ENCODE assay signal across 31 mouse cellular contexts in the genomic region with DNA sequence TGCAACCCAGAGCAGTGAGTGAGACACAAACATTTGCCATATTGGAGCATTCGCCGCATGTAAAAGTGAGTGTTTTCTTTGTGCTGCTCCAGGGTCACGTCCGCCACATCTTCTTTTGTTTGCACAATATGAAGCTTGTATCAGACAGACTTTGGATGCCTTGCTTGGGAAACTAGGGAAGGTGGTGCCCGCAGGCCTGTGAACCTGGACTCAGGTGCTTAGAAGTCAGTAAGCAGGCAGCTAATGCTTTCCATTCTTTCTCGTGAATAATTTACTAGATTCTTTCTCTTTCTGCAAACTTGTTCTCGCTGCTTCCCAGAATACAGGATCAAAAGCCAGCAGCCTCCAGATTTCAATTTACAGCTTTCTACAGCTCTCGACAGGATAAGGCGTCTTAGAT. TPM values are rescaled to one million over a fixed set of nuclear protein-coding genes. Genes with fewer than 3 reads are reported as not detected.
DNase-seq lines count a peak whose midpoint lies in the region; ATAC-seq lines count a peak whose summit lies in the region.
"Had no signal": no experiment of that assay in that cellular context is flagged by ENCODE, and none has a peak within 500 bp of the region (broad histone marks: within the 10 kb centered on the region; RNA-seq: fewer than 3 reads in every experiment).

No protein-coding gene starts in this region.

- H3K36me3 ChIP-seq in liver, embryonic 16.5 days (ENCODE audit: control insufficient read depth, insufficient read depth) = no peaks in the 10 kb centered on the region
- no peaks in the 10 kb centered on the region for H3K36me3 ChIP-seq in forebrain, embryonic 14.5 days (ENCODE audit: control insufficient read depth, insufficient read depth, low read length)
- H3K36me3 ChIP-seq: embryonic facial prominence, embryonic 12.5 days; forebrain, embryonic 15.5 days; heart, embryonic 13.5 days; hindbrain, embryonic 15.5 days; limb, embryonic 12.5 days; lung, embryonic 15.5 days; midbrain, embryonic 13.5 days; neural tube, embryonic 15.5 days had no signal

- H3K27ac ChIP-seq in liver, embryonic 16.5 days (ENCODE audit: low read length) = no peak overlapping the region; the same call in 1 of the 2 replicates
- H3K27ac ChIP-seq in forebrain, embryonic 14.5 days (ENCODE audit: low read depth, low read length) = no peak overlapping the region
- H3K27ac ChIP-seq: embryonic facial prominence, embryonic 12.5 days; forebrain, embryonic 15.5 days; gastrocnemius, adult 2 months; heart, adult 2 months; heart, embryonic 13.5 days; hindbrain, embryonic 15.5 days; limb, embryonic 12.5 days; liver, embryonic 14.5 days; lung, embryonic 15.5 days; midbrain, embryonic 13.5 days; neural tube, embryonic 15.5 days had no signal

- no peaks in the 10 kb centered on the region for H3K9me3 ChIP-seq in liver, embryonic 16.5 days (replicated peaks; ENCODE audit: control insufficient read depth, low read length)
- H3K9me3 ChIP-seq in forebrain, embryonic 14.5 days (replicated peaks; ENCODE audit: control insufficient read depth, low read length) = no peaks in the 10 kb centered on the region
- H3K9me3 ChIP-seq: embryonic facial prominence, embryonic 12.5 days; forebrain, embryonic 15.5 days; heart, embryonic 13.5 days; hindbrain, embryonic 15.5 days; limb, embryonic 12.5 days; lung, embryonic 15.5 days; midbrain, embryonic 13.5 days; neural tube, embryonic 15.5 days had no signal

- WGBS in liver, embryonic 16.5 days (ENCODE audit: insufficient replicate concordance) = 65% methylated on average over 9 of the region's 9 CpGs
- WGBS in forebrain, embryonic 14.5 days = 83% methylated on average over 9 of the region's 9 CpGs

- peak; percentile 43 for DNase-seq in heart, adult 11 months
- no peak for DNase-seq in heart, adult 9 months (ENCODE audit: low spot score in 2 of 2)
- DNase-seq in liver = no peak
- DNase-seq in kidney, adult 9 months = peak; percentile 61
- DNase-seq in kidney, postnatal 25 days = peak; percentile 47 to 72
- no peak for DNase-seq in forebrain, embryonic 14.5 days (ENCODE audit: low spot score)
- DNase-seq: adrenal gland, adult 2 months; cerebellum, adult 8-10 months; cerebellum, postnatal 25 days; embryo, embryonic 11 days; gastrocnemius, adult 2 months; gastrocnemius, postnatal 36 days; heart, adult 2 months; heart, postnatal 10 days; retina, postnatal 1 day; right cerebral cortex, postnatal 14 days; thymus, postnatal 4 days had no signal

- H3K9ac ChIP-seq in liver, embryonic 16.5 days (ENCODE audit: low read depth, low read length) = no peak overlapping the region
- no peak overlapping the region for H3K9ac ChIP-seq in forebrain, embryonic 14.5 days (ENCODE audit: low read length)
- H3K9ac ChIP-seq: embryonic facial prominence, embryonic 12.5 days; forebrain, embryonic 15.5 days; heart, embryonic 13.5 days; hindbrain, embryonic 15.5 days; limb, embryonic 12.5 days; liver, embryonic 14.5 days; lung, embryonic 15.5 days; midbrain, embryonic 13.5 days; neural tube, embryonic 15.5 days had no signal

- no peak overlapping the region for H3K4me3 ChIP-seq in liver, embryonic 16.5 days (ENCODE audit: low read depth, low read length)
- H3K4me3 ChIP-seq in forebrain, embryonic 14.5 days (ENCODE audit: low read depth, low read length) = no peak overlapping the region
- H3K4me3 ChIP-seq: embryonic facial prominence, embryonic 12.5 days; forebrain, embryonic 15.5 days; gastrocnemius, adult 2 months; heart, adult 2 months; heart, embryonic 13.5 days; hindbrain, embryonic 15.5 days; limb, embryonic 12.5 days; lung, embryonic 15.5 days; midbrain, embryonic 13.5 days; neural tube, embryonic 15.5 days had no signal

- peak; percentile 56 for ATAC-seq in liver, embryonic 16.5 days (ENCODE audit: low read depth)
- ATAC-seq in megakaryocyte progenitor cell, adult 5-6 weeks (replicated peaks; ENCODE audit: poor library complexity) = no peak
- no peak for ATAC-seq in forebrain, embryonic 14.5 days
- ATAC-seq: activated CD4-positive, CD25-positive, alpha-beta regulatory T cell, adult 4 months; forebrain, embryonic 15.5 days; inflammation-experienced regulatory T-cells, adult 6 months; midbrain, embryonic 13.5 days had no signal

- no peaks in the 10 kb centered on the region for H3K4me1 ChIP-seq in liver, embryonic 16.5 days (ENCODE audit: control insufficient read depth, low read depth, low read length)
- H3K4me1 ChIP-seq in forebrain, embryonic 14.5 days (ENCODE audit: control insufficient read depth, insufficient read depth, low read length) = no peaks in the 10 kb centered on the region
- H3K4me1 ChIP-seq: embryonic facial prominence, embryonic 12.5 days; forebrain, embryonic 15.5 days; heart, embryonic 13.5 days; hindbrain, embryonic 15.5 days; limb, embryonic 12.5 days; lung, embryonic 15.5 days; midbrain, embryonic 13.5 days; neural tube, embryonic 15.5 days had no signal

- no peaks in the 10 kb centered on the region for H3K27me3 ChIP-seq in liver, embryonic 16.5 days (ENCODE audit: control insufficient read depth, insufficient read depth, low read depth, low read length)
- no peaks in the 10 kb centered on the region for H3K27me3 ChIP-seq in forebrain, embryonic 14.5 days (replicated peaks; ENCODE audit: control insufficient read depth, insufficient read depth, low read length)
- H3K27me3 ChIP-seq: CH12.LX; embryonic facial prominence, embryonic 12.5 days; forebrain, embryonic 15.5 days; heart, embryonic 13.5 days; hindbrain, embryonic 15.5 days; limb, embryonic 12.5 days; lung, embryonic 15.5 days; midbrain, embryonic 13.5 days; neural tube, embryonic 15.5 days had no signal

- no peak overlapping the region for H3K4me2 ChIP-seq in liver, embryonic 16.5 days (ENCODE audit: low read depth, low read length)
- H3K4me2 ChIP-seq in forebrain, embryonic 14.5 days (ENCODE audit: low read length) = no peak overlapping the region
- H3K4me2 ChIP-seq: embryonic facial prominence, embryonic 12.5 days; forebrain, embryonic 15.5 days; heart, embryonic 13.5 days; hindbrain, embryonic 15.5 days; limb, embryonic 12.5 days; lung, embryonic 15.5 days; midbrain, embryonic 13.5 days; neural tube, embryonic 15.5 days had no signal

RNA-seq across cellular contexts. Expression of a gene that starts 11.5 kb away (rescaled TPM):
- 2.5 and 3.4 TPM in 2 replicates for polyA plus RNA-seq in liver, embryonic 16.5 days (2015; fragmentation: Nextera tagmentation; extraction: Ambion mirVana)
- 16.0 and 21.2 TPM in 2 replicates for total RNA-seq in megakaryocyte progenitor cell, adult 5-6 weeks (2015)
- total RNA-seq in megakaryocyte progenitor cell, adult 5-6 weeks (2017) = 7.0 and 10.5 TPM in 2 replicates
- 6.9 and 7.6 TPM in 2 replicates for polyA plus RNA-seq in forebrain, embryonic 14.5 days (2014; fragmentation: Nextera tagmentation; extraction: Ambion mirVana)

Comparison
In these comparisons a context has a peak if more than half of its experiments do, and no peak if none do; other contexts are left out.
1. DNase-seq: peak in heart, adult 11 months (single experiment), kidney, adult 9 months (single experiment) and kidney, postnatal 25 days (2 of 2); none in heart, adult 9 months (0 of 2), liver (single experiment) and forebrain, embryonic 14.5 days (single experiment).